Mouse (Mus musculus): ENCODE measurements around the gene 9530002B09Rik.

9530002B09Rik gene

GRCm38 (mm10) chr4:122688975-122689374 is at the start of gene 9530002B09Rik:
Gene 9530002B09Rik (plus strand): TSS chr4:122689275.
- DNase-seq: no peak

Data from lung, postnatal 4 days (tissue).